Mouse (Mus musculus): Measurements from ENCODE around the gene Filip1. TPM values are rescaled to one million over a fixed set of nuclear protein-coding genes. Genes with fewer than 3 reads are reported as not detected.

The Filip1 gene
- polyA plus RNA-seq, 1 experiment = 6.7 TPM

DNA sequence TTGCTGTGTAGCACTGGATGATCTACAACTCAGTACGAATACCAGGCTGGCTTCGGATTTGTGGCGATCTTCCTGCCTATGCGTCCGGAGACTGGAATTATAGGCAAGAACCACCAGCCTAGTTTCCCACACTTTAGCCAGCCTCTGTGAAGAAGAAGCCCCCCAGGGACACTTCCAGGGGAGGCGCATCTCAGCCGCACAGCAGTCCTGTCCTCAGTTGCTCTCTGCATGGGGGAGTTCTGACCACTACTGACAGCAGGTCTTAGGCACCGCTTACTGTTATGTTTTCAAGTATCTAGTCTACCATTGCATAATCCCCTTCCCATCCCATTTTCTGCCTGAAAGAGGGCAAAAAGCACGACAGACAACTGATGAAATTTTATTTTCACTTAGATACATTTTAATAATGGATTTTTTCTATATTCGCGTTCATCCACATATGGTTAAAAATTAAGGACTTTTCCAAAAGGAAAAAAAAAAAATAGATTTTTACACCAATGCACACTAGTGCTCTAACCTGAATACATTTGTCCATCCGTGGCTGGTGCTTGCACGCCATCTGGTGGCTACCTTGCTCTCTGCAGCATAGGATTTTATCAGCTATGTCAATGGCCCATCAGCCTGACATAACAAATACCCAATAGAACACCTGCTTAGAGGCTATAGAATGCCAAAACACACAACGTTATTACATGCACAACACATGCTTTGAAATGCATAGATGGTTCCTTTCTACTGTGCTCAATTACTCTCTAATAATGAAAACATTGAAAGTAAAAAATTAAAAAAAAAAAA is 10.1 kb downstream of the Filip1 start:
- H3K4me1 ChIP-seq (ENCODE audit: control insufficient read depth, insufficient read depth, insufficient read length, low read length) = no peaks in the 10 kb centered on the region
- H3K27ac ChIP-seq (replicated peaks; ENCODE audit: low read depth, low read length) = no peak overlapping the region
- no peak overlapping the region for H3K4me3 ChIP-seq (ENCODE audit: insufficient read depth, low read depth, low read length)

DNA sequence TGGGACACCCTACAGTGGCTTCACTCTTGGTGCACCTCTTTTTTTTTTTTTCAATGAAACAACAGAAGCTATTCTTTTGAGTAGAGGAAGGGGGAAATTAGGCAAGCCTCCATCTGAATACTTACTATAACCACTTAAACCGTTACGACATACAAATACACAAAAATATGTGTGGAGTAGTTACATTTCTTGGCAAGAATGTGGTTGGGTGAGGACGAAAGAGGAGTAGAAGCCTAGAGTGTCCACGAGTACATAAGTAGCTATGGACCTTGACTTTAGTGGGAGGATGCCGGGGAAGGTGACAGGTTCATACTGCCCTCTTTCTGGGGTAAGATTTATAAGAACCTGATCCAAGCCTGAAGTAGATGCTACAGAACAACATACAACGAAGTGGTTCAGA is 15.4 kb downstream of the Filip1 start:
- no peaks in the 10 kb centered on the region for H3K4me1 ChIP-seq (ENCODE audit: control insufficient read depth, insufficient read depth, insufficient read length, low read length)

GRCm38 (mm10) chr9:79994296-79994695 is 18.4 kb downstream of the Filip1 start:
- Histone ChIP-seq H3K4me1 (ENCODE audit: control insufficient read depth, insufficient read depth, insufficient read length, low read length) (no peaks in the 10 kb centered on the region), H3K27ac (replicated peaks; ENCODE audit: low read depth, low read length) (no peak overlapping the region), H3K4me3 (ENCODE audit: insufficient read depth, low read depth, low read length) (no peak overlapping the region)

More for the DNA sequence above, 15.4 kb downstream of the Filip1 start:
- H3K4me3 ChIP-seq (ENCODE audit: insufficient read depth, low read depth, low read length) = no peak overlapping the region
- H3K27ac ChIP-seq (replicated peaks; ENCODE audit: low read depth, low read length) = no peak overlapping the region

DNA sequence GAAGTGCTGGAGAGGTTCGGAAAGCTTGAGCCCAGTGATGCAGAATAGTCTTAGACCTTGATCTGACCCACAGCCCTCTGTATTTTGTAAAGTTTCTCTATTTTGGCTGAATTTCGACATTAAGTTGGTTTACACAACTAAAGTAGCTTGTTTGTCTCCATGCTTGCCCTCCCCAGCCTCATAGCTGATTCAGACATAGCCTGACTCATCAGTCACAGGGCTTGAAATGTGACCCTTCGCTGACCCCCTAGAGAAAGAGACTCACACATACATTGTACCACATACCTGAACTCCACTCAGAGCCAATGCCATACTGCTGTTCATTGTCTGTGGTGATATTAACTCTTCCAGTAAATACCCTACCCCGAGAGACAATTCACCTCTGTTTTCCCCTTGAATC is 19.6 kb downstream of the Filip1 start:
- Histone ChIP-seq H3K4me3 (ENCODE audit: insufficient read depth, low read depth, low read length) (no peak overlapping the region), H3K4me1 (ENCODE audit: control insufficient read depth, insufficient read depth, insufficient read length, low read length) (no peaks in the 10 kb centered on the region), H3K27ac (replicated peaks; ENCODE audit: low read depth, low read length) (no peak overlapping the region)

- no peak overlapping the region; the same call in 1 of the 2 replicates for H3K4me3 ChIP-seq (ENCODE audit: insufficient read depth, low read depth, low read length)
- H3K4me1 ChIP-seq (ENCODE audit: control insufficient read depth, insufficient read depth, insufficient read length, low read length) = no peaks in the 10 kb centered on the region
- no peak overlapping the region for H3K27ac ChIP-seq (replicated peaks; ENCODE audit: low read depth, low read length)
Measured at GRCm38 (mm10) chr9:79990456-79991017, 22.1 kb downstream of the Filip1 start.

- Histone ChIP-seq H3K27ac (replicated peaks; ENCODE audit: low read depth, low read length) (no peak overlapping the region), H3K4me1 (ENCODE audit: control insufficient read depth, insufficient read depth, insufficient read length, low read length) (no peaks in the 10 kb centered on the region), H3K4me3 (ENCODE audit: insufficient read depth, low read depth, low read length) (no peak overlapping the region)
Measured at GRCm38 (mm10) chr9:79989703-79990102, 22.9 kb downstream of the Filip1 start.

- H3K4me1 ChIP-seq (ENCODE audit: control insufficient read depth, insufficient read depth, insufficient read length, low read length) = no peaks in the 10 kb centered on the region
- H3K27ac ChIP-seq (replicated peaks; ENCODE audit: low read depth, low read length) = no peak overlapping the region
- no peak overlapping the region for H3K4me3 ChIP-seq (ENCODE audit: insufficient read depth, low read depth, low read length)
Measured at GRCm38 (mm10) chr9:79989061-79989460, 23.6 kb downstream of the Filip1 start.

- Histone ChIP-seq H3K4me1 (ENCODE audit: control insufficient read depth, insufficient read depth, insufficient read length, low read length) (peaks cover 7% of the 10 kb centered on the region), H3K4me3 (ENCODE audit: insufficient read depth, low read depth, low read length) (no peak overlapping the region)
Measured at GRCm38 (mm10) chr9:79983244-79983643, 29.4 kb downstream of the Filip1 start.

DNA sequence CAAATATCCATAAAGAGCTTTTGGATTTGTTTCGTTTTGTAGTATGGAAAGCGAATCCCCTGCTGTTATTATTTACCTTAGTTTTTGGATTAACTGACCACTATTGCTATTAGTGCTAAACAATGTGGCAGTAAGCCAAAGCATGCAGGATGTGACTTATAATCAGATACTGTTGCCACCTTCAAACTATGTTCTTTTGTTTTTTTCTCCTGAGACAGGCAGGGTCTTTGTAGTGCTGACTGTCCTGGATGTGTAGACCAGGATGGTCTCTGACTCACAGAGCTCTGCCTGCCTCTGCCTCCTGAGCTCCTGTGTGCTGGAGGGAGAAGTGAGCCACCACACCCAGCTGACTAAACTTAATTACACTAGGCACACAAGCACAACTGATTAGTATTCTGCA is 33.4 kb downstream of the Filip1 start:
- H3K4me1 ChIP-seq (ENCODE audit: control insufficient read depth, insufficient read depth, insufficient read length, low read length) = peaks cover 7% of the 10 kb centered on the region
- peak overlapping the region; percentile 31 for H3K27ac ChIP-seq (replicated peaks; ENCODE audit: low read depth, low read length)
- H3K4me3 ChIP-seq (ENCODE audit: insufficient read depth, low read depth, low read length) = no peak overlapping the region

More at GRCm38 (mm10) chr9:79983244-79983643, 29.4 kb downstream of the Filip1 start:
- H3K27ac ChIP-seq (replicated peaks; ENCODE audit: low read depth, low read length) = no peak overlapping the region

GRCm38 (mm10) chr9:79978228-79979024 is 34.2 kb downstream of the Filip1 start:
- peak overlapping the region; percentile 40; the same call in 1 of the 2 replicates for H3K4me3 ChIP-seq (ENCODE audit: insufficient read depth, low read depth, low read length)
- peak overlapping the region; percentile 51 for H3K27ac ChIP-seq (replicated peaks; ENCODE audit: low read depth, low read length)
- H3K4me1 ChIP-seq (ENCODE audit: control insufficient read depth, insufficient read depth, insufficient read length, low read length) = peaks cover 7% of the 10 kb centered on the region

DNA sequence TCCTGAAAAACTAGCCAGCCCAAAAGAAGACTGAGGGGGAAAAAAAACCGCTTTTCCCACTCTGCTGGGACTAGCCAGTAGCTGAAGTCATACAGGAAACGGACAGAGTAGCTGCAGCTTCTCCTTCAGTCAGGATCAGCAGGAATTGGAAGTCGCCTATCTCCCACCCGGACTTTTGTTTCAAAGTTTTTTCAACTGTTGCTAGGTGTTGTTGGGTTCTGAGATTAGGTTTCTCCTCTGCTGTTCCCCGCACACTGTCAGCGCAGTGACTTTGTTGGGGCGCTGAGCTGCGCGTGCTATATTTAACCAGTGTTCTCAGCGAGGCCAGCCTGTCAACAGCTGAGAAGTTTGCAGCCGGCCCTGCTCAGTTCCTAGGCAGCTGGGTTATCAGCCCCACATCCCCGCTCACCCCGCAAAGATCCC is 35.1 kb downstream of the Filip1 start:
- H3K4me3 ChIP-seq (ENCODE audit: insufficient read depth, low read depth, low read length) = peak overlapping the region; percentile 65
- H3K27ac ChIP-seq (replicated peaks; ENCODE audit: low read depth, low read length) = peak overlapping the region; percentile 91
- peaks cover 7% of the 10 kb centered on the region for H3K4me1 ChIP-seq (ENCODE audit: control insufficient read depth, insufficient read depth, insufficient read length, low read length)

DNA sequence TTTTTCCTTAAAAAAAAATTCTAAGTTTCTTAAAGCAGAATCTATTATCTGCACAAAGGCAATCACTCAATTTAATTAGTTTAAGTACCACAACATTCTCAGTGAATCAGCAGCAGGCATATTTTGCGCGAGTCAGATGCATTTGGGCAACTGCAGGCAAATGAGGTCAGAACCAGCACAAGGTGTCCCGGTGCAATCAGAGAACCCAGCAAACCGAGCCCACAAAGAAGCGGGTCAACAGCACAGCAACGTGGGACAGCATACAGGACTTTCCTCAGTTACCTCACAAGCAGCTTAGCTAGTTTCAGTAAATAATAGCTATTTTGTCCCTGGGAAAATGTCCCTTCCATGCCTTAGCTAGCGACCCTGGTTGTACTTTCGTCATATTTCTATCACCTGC is 35.9 kb downstream of the Filip1 start:
- Histone ChIP-seq H3K4me3 (ENCODE audit: insufficient read depth, low read depth, low read length) (peak overlapping the region; percentile 65), H3K4me1 (ENCODE audit: control insufficient read depth, insufficient read depth, insufficient read length, low read length) (peaks cover 7% of the 10 kb centered on the region), H3K27ac (replicated peaks; ENCODE audit: low read depth, low read length) (peak overlapping the region; percentile 31)

DNA sequence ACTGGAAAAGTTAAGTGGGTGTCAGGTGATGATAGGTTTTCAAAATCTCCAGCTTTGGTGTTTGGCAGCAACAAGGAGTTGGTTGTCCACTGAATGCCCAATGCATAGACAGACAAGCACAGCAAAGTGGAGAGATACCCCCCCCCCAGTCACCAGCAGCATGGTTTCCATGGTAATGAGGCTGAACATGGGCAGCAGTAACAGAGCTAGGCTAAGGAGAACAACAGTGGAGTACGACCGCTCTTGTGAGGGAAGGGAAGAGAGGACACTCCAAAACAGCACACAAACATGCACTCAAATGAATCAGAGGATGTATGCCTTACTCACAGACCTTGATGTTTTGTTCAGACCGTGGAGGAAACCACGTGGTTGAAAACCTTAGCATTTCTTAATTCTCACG is 37.5 kb downstream of the Filip1 start:
- H3K4me1 ChIP-seq (ENCODE audit: control insufficient read depth, insufficient read depth, insufficient read length, low read length) = peaks cover 14% of the 10 kb centered on the region
- peak overlapping the region; percentile 60 for H3K27ac ChIP-seq (replicated peaks; ENCODE audit: low read depth, low read length)
- no peak overlapping the region for H3K4me3 ChIP-seq (ENCODE audit: insufficient read depth, low read depth, low read length)

GRCm38 (mm10) chr9:79973582-79973981 is 39.1 kb downstream of the Filip1 start:
- no peak overlapping the region for H3K4me3 ChIP-seq (ENCODE audit: insufficient read depth, low read depth, low read length)
- H3K27ac ChIP-seq (replicated peaks; ENCODE audit: low read depth, low read length) = no peak overlapping the region
- peaks cover 10% of the 10 kb centered on the region for H3K4me1 ChIP-seq (ENCODE audit: control insufficient read depth, insufficient read depth, insufficient read length, low read length)

DNA sequence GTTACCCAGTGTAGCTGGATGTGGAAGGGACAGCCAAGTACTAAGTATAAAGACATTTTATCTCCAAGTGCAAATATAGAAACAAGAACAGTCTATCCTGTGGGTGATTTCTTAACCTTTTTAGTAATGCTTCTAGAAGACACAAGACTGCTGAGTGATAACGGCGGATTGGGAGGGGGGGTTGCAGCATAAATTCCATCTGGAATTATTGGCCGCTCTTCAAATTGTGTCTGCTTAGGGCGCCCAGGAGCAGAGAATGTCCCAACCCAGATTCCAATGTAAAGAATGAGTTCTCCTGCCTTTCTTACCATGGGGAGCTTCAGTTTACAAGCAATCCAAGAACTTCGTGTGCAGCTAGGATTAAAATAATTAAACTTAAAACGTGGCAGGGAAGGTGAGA is 39.9 kb downstream of the Filip1 start:
- Histone ChIP-seq H3K4me3 (ENCODE audit: insufficient read depth, low read depth, low read length) (no peak overlapping the region), H3K4me1 (ENCODE audit: control insufficient read depth, insufficient read depth, insufficient read length, low read length) (peaks cover 9% of the 10 kb centered on the region), H3K27ac (replicated peaks; ENCODE audit: low read depth, low read length) (0 out of 2 replicates have a peak overlapping the region, but pooled peaks have one; percentile 32)

All from brown adipose tissue, adult 24 weeks (tissue).